Mouse (Mus musculus): ENCODE results near the gene Nfib.

GRCm38 (mm10) chr4:82604501-82604900, 101.0 kb downstream of the Nfib start:
- no peak for TF ChIP-seq CTCF (IDR thresholded peaks at IDR 0.05; ENCODE audit: low read depth, low read length)
- no peak for TF ChIP-seq POLR2A (IDR thresholded peaks at IDR 0.05; ENCODE audit: extremely low read depth, insufficient read depth, low read length)

Data from liver, adult 2 months (tissue).